Mouse (Mus musculus) heart, postnatal 4 days (tissue): ENCODE data around the gene Vwa3b. TPM values are rescaled to one million over a fixed set of nuclear protein-coding genes. Genes with fewer than 3 reads are reported as not detected.
A peak's percentile ranks its signal among the peaks of the same experiment; 100 is the strongest.
"Not testable (repeated sequence)": the region's sequence is repeated elsewhere in the genome, so short reads cannot be mapped to it uniquely, and the experiment has no call there.

Source experiments
- DNase-seq: peaks from one replicate; pipeline ENCODE4 v3.0.0; 2021
- total RNA-seq, 2 experiments: library from RNA; stranded (reverse); gene quantifications; 2 replicates each; pipeline ENCODE4 v1.2.3; 2021

Gene Vwa3b
- under 1 TPM in 1 of 2 experiments, not detected in 1; 0.41 TPM for total RNA-seq

DNA sequence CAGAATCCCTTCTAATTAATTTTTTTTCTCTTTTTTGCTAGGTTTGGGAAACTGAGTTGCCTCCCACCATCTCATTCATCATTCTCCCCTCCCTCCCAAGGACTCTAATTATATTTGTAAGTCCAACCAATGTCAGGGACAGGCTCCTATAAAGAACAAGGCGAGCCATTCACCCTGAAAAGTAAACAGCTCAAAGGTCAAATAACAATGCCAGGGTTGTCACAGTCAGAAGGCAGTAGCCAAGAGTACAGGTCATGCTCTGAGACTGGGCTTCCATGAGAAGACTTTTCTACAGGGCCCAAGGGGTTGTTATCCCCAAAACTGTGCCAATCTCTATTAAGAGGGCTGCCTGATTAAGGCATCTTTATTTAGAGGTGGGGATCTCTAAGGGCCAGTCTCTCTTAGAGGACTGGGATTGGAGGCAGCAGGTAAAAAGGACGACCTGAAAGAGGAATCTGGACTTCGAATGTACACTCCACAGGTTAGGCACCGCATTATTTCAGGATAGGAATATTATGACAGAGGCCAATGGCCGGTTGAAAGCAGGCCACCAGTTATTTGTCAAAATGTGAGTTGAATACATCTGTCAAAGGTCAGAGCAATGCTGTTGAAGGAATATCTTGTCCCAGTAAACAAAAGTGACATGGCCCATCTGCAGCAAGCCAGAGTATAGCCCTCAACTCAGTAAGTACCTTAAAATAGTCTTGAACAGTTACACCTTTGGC is at the start of gene Vwa3b:
Gene Vwa3b, plus strand, starts transcription at position 635 of the 725 bp plus-strand sequence.
- no peak for DNase-seq

DNA sequence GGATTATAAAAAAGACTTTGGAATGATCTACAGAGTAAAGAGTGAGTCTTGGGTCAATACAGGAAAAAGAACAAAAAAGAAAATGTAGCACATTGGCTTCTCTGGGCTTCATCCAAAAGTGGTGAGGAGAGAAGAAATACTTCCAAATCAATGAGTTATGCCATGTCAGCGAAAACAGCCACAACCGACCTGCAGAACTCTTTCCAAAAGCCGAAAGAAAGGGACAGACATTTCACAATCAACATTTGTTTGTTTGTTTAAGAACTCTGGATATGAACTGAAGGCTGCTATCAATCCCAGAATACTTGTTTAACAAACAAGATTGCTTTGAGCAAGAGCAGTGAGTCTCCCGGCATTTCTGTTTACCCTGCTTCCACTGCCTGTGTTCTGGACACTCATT is 49.6 kb upstream of the Vwa3b start:
- DNase-seq, result no peak

DNA sequence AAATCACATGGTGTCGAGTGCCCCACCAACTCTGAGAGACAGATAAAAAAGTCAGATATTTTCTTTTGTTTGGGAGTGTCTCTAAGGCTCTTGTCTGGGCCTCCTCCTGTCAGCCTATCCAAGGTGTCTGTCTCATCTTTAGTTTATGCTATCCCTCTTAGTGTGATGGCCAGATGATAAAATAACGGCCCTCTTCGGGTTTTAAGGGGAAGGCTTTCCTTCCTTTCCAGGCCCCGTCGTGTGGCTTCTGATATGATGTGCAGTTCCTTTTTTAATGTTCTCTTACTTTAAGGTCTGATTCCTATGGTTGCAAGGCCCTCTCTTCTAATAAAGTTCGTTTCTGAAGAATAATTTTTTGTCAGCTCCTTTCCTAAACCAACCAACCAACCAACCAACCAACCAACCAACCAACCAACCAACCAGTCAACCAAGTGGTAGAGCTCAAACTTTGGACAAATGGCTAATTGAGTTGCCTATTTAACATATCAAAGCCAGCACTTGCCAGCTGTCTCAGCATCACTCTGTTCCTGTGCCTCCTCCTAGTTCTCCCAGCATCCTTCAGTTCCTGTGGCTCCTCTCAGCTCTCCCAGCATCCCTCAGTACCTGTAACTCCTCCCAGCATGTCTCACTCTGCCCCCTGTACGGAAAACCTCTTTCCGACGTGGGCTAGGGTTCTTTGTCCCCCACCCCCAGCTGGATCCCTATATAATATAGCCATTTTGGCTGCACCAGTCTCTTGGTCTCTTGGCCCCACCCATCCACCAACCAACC is 44.0 kb upstream of the Vwa3b start:
- DNase-seq, result no peak

DNA sequence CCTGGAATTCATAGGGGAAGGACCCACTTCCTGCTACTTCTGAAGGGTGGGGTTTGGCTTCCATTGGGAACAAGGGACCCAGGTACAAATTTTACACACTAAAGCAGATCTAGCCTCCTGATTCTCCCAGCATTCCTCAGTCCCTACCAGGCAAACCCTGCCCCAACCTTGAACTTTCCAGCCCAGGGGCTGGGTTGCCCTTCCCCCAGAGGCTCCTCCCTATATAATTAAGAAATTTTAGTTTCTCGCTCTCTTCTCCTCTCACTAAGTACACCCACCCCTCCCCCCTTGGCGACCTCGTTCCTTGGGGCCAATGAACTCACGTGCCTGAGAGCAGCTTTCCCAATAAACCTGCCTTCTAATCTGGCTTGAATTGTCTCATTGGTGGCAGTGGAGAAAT is 42.6 kb upstream of the Vwa3b start:
- no peak for DNase-seq

DNA sequence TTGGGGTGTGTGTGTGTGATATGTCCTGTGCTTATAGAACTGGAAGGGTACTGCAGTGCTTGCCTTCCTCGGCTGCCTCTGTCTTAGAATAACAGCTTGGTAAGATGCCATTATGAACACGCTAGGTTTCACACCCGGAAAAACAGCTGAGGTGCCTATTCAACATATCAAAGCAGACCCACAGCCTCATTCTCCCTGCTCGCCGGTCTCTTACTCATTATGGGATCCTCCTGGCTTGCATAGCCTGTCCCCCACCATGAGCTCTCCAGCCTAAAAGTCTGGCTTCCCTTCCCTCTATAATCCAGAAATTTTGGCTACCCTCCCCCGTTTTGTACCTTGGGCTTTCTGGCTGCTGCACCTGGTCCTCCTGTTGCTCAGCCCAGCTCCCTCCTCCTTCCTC is 42.0 kb upstream of the Vwa3b start:
- DNase-seq, result no peak

DNA sequence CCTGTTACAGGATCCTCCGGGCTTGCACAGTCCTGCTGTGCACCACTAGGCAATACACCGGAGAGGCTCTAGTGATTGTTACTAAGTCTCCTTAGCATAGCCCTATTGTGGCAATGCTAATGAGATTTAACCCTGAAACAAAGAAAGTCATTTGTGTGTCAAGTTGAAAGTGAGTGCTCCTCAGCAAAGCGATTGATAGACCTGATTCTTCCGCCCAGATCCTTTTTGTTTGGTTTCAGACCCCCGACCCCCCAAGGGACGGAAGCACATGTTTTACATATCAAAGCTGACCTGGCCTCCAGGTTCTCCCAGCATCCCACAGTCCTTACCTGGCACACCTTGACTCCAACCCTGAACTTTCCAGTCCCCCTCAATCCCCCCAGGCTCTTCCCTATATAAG is 40.5 kb upstream of the Vwa3b start:
- no peak for DNase-seq

DNA sequence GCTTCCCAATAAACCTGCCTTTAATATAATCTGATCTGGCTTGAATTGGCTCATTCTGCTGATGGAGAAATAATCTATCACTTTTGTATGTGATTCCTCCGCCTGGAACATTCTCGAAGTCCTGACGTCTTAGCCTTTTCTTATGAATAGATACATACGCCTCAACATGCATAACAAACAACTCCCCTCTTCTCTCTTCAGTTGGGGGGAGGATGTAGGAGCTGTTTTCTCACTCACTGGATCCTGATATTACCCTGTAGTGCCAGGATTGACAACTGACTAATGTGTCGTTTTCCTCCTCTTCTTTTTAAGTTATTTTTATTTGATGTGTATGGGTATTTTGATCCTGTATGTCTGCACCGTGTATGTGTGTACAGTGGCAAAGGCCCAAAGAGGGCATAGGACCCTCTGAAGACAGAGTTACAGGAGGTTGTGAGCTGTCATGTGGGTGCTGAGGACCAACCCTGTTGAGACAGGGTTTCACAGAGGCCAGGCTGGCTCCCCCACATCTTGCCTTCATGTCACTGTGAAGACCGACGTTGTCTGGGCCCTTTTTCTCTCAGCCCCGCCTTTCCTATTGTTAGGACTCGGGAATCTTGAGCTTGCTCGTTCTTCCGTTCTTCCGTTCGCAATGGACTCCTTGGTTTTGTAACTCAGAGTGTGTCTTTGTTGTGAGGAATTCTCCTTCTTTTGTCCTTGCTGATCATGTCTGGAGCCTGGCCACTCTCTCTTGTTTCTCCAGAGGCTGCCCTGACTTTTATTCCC is 39.8 kb upstream of the Vwa3b start:
- no peak for DNase-seq

DNA sequence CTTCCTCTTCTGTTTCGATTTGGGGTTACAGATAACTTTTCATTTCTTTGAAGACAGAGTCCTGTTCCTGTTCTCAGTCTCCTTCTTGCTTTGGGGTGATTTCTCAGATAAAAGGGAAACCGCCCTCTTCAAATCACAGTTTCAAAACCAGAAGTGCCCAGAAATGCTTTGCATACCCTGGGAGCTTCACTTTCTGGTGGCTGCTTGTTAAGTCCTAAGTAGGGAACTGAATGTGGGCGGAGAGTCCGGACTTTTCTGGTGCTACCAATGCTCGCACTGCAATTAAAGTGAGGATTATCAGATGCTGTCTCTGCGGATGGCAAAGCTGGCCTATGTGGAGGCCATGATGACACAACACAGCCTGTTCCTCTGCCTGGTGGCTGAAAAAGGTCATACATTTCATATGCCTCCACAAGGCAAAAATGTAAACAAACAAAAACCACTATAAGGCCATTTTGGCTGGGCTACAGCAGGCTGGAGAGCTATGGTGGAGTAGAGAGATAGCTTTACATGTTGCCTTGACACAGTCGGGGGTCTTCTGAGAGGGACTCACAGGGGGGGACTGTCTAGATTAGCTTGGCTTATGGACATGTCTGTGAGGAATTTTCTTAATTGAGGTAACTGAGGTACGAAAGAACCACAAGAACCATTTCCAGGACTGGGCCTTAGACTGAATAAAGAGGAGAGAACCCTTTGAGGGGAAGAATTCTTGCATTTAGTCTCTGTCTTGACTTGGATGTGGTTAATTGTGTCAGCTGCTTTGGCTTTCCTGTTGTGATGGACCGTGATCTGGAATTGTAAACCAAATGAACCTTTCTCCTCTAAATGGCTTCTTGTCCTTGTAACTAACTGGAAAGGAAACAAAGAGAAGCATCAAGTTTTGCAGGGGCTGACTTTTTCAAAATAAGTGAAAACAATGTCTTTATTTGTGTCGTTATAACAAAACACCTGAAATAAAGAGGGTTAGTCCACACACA is 38.9 kb upstream of the Vwa3b start:
- DNase-seq, result no peak

DNA sequence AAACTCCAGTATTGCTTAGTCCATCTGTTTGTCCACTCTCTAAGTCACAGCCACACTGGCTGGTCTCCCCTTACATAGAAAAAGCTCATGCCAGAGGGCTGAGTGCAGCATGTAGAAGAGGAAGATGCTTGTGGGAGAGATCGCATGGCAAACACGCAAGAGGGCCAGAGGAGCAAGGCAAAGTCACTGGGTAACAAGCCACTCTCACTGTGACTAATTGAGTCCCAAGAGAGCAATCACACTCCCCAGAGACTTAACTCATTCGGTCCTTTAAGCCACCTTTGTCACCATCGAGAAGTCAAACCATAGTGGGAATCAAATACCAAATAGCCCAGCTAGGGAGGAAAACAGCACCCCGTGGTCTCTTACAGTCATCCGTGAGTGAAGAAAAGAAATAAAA is 38.2 kb upstream of the Vwa3b start:
- DNase-seq, result no peak

DNA sequence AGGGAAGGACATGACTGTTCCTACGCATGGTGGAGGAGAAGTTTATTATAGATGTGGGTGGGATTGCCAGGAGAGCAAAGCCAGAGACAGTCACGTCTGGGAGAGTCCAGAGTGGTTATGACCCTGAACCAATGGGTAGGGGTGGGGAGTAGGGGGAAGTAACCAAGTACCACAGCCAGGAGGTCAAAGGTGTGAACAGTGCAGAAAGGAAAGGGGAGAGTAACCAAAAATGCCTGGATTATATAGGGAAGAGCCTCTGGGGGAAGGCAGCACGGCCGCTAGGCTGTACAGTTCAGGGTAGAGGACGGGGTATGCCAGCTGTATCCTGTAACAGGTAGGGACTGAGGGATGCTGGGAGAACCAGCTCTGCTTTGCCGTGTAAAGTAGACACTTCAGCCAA is 37.8 kb upstream of the Vwa3b start:
- DNase-seq, result no peak

DNA sequence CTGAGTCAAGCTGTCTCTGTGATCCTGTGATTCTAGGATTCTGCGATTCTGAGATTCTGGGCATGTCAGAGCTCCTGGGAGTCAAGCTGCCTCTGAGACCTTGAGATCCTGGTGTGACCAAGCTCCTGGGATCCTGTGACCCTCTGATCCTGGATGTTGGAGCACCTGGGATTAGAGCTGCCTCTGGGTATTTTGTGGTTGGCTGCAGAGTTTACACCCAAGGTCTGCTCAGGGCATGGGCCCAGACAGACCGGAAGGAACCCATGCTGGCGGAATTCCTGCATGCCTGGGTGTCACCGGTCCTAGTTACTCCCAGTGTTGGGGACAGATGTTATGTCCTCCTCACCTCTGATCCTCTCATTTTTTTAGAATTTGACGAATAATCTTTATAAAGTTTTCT is 32.1 kb upstream of the Vwa3b start:
- no peak for DNase-seq

DNA sequence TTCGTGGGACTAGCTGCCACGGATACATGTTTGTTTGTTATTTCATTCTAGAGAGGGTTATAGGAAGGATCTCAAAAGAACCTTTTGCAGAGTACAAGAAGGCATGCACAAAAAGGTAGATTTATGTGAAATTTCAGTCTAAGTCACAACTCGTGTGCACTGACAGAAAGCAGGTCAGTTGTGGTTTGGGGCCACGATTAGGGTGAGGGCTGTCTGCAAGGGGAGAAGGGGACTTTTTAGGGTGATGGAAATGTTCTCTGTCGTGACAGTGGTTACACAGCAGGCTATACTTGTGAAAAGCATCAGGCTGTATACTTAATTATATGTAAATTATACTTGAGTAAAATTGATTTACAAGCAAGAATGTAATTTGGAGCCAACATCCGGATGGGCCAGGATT is 30.6 kb upstream of the Vwa3b start:
- DNase-seq, result no peak

DNA sequence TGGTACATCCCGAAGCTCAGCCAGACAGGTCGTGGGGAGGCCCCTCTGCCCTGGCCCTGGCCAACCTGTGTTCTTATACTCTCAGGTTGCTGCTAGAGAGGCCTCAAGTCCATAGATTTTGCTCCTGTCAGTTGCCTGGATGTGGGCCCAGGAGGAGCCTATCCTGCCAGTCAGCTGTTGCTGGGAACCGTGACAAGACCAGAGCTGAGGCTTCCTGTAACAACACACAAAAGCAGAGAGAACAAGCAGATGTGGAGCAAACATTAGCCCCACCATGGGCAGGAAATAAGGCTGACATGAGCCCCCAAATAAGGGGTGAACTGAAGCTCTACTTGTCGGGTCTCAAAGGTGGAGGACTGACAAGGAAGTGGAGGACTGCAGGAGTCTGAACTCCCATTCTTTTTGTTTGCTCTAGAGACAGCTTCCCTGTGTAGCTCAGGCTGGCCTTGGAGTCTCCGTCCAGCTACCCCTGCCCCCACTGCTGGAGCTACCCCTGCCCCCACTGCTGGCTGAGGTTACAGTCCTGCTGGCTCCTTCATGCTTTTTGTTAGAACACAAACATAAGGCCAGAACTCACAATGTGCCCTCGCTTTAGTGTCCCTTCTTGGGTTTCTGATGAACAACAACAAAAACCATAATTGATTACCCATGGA is 29.7 kb upstream of the Vwa3b start:
- peak; percentile 62 for DNase-seq

DNA sequence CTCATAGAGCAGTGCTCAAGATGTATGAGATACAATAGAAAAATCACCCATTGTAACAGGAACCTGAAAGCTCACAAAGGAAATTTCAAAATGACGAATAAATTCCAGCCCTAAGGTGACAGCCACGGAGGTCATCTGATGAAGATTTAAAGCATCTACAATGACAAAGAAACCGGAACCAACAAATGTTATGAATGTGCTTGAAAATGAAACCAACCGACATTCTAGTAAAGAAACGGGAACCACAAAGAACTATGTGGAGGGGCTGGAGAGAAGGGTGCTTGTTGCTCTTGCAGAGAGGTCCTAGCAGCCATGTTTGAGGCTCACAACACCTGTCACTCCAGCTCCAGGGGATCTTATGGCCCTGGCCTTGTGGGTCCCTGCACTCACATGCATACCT is 26.1 kb upstream of the Vwa3b start:
- no peak for DNase-seq

DNA sequence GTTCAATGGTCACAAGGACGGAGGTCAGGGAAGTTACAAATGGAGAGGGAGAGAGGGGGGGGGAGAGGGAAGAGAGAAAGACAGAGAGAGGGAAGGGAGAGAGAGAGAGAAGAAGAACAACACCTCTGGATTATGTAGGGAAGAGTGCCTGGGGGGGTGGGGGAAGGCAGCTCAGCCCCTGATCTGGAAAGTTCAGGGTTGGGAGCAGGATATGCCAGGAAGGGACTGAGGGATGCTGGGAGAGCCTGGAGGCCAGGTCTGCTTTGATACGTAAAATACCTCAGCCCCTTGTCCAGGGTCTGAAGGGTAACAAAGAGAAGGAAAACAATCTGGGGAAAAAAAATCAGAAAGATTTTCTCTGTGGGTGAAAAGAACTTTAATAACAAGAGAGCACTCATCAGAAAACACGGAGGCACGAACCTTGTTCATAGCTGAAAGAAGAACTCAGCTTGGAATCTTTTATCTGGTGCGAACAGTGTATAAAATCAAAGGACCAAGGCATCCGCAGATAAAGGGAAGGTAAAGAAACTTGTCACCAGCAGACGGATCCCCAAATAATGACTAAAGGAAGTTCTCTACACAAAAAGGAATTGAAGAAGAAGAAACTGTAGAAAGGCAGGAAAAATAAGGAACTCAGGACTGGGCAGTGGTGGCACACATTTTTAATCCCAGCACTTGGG is 24.6 kb upstream of the Vwa3b start:
- no peak for DNase-seq

DNA sequence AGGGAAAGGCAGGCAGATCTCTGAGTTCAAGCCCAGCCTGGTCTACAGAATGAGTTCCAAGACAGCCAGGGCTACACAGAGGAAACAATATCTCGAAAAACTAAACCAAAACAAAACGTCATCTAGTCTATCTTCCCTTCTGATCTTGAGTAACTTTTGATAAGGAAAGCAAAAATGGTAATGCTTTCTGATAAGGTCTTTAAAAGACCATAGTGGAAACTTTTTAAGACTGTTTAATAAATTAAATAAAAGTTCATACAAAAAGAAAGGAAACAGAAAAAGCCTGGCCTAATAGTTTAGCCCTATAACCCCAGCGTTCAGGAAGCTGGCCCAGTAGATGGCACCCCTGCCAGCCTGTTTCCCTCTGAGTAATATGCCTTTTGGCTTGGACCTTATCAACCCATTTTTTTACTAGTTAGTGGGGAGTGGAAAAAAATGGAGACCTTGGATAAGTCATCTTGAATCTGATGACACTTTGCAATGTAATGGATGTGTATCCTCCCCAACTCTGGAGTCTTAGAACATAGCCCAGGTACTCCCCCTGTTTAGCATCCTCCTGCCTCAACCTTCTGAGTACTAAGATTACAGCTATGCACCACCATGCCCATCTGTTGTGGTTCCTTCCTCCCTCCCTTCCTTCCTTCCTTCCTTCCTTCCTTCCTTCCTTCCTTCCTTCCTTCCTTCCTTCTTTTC is 23.9 kb upstream of the Vwa3b start:
- DNase-seq, result no peak

DNA sequence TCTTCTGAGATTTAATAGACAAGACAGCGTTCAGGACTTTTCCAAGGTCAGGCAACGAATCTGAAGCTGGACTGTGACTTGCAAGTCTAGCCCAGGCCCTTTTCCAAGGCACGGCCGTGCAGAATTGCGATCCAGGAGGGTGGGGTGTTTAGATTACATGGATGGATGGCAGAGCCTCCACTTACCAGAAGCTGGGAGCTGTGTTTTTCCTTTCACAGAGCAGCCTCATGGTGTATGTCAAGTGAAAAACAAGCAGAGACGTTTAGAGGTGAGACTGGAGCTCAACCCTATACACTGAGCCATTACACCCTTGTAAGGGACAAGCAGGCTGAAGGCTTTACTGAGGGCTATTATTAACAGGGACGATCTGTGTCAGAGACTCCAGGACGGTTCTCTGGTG is 21.9 kb upstream of the Vwa3b start:
- DNase-seq, result no peak

DNA sequence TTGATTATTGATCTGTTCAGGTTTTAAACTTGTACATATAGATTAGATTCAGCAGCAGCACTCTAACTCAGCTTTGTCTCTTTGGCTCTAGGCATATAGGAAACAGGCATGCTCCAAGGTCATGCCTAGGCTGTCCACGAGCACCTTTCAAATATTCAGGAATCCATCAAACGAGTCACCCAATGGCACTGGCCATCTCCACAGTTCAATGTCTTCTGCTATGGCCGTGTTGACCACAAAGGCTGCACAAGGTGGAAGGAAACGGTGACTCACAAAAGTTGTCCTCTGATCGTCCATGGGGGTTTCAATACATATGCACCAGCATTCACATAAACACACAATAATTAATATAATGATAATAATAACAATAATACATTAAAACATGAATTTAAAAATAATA is 21.4 kb upstream of the Vwa3b start:
- no peak for DNase-seq

DNA sequence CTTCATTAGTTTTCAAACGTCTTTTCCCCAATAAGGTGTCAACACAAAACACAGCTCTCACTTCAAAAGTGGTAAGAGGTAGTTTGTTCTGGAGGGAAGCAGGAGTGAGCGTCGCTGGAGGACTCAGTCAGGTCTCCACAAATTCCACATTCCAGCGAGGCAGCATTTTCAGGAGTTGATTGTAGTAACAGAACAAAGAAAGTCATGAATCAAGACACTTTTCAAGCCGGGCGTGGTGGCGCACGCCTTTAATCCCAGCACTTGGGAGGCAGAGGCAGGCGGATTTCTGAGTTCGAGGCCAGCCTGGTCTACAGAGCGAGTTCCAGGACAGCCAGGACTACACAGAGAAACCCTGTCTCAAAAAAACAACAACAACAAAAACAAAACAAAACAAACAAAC is 19.9 kb upstream of the Vwa3b start:
- not testable (repeated sequence) for DNase-seq

DNA sequence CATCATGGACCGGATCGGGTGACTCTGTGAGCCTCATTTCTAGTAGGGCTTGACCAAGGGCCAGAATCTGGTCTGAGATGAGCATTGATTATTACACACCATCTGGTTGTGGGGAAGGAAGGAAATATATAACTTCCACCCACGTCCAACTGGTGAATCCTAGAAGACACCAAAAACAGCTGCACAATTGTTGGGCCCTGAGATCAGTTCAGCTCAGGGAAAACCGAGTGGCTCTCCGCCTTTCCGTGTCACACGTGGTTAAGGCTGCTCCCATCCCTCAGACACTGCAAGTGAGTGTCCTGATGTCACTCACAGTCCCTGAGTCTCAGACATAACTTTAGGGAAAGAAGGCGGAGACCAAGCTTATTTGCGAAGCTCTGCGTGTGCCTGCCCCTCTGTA is 16.5 kb upstream of the Vwa3b start:
- no peak for DNase-seq
